Mouse (Mus musculus) granulocyte monocyte progenitor cell, adult 5-6 weeks (primary cell): ENCODE measurements around the gene Fam129b. TPM values are rescaled to one million over a fixed set of nuclear protein-coding genes. Genes with fewer than 3 reads are reported as not detected.

Source experiments
- ATAC-seq: replicated peaks from 2 replicates; pipeline ENCODE4 v1.8.0; 2016; ENCODE audit warnings: mild to moderate bottlenecking, moderate TSS enrichment, inconsistent platforms; ENCODE audit not compliant: poor library complexity, severe bottlenecking
- total RNA-seq, 2 experiments: library from RNA; stranded (forward) in 1 of 2; stranded (reverse) in 1 of 2; fragments of 200-712, 200-1000 nt in 1 of 2; fragments of >200 nt in 1 of 2; fragmentation: Nextera tagmentation in 1 of 2; gene quantifications; 2 replicates each; pipeline ENCODE4 v1.2.3; 2014 to 2017

Fam129b gene
- total RNA-seq, 2 experiments from 2014 or later = 7.9 to 9.6 TPM

GRCm38 (mm10) chr2:32859010-32859621 is 16.8 kb upstream of the Fam129b start:
- peak; percentile 64 for ATAC-seq

- ATAC-seq = no peak
These were observed 16.3 kb upstream of the Fam129b start for GRCm38 (mm10) chr2:32859622-32860012.

- ATAC-seq = no peak
These were observed 15.1 kb upstream of the Fam129b start for GRCm38 (mm10) chr2:32860799-32861198.

GRCm38 (mm10) chr2:32863317-32863716 is 12.6 kb upstream of the Fam129b start:
- ATAC-seq = no peak

GRCm38 (mm10) chr2:32864755-32865154 is 11.2 kb upstream of the Fam129b start:
- no peak for ATAC-seq

- peak; percentile 98 for ATAC-seq
These were observed 8.6 kb upstream of the Fam129b start for GRCm38 (mm10) chr2:32867354-32867753.

- ATAC-seq = no peak
These were observed 6.1 kb upstream of the Fam129b start for GRCm38 (mm10) chr2:32869721-32870274.

DNA sequence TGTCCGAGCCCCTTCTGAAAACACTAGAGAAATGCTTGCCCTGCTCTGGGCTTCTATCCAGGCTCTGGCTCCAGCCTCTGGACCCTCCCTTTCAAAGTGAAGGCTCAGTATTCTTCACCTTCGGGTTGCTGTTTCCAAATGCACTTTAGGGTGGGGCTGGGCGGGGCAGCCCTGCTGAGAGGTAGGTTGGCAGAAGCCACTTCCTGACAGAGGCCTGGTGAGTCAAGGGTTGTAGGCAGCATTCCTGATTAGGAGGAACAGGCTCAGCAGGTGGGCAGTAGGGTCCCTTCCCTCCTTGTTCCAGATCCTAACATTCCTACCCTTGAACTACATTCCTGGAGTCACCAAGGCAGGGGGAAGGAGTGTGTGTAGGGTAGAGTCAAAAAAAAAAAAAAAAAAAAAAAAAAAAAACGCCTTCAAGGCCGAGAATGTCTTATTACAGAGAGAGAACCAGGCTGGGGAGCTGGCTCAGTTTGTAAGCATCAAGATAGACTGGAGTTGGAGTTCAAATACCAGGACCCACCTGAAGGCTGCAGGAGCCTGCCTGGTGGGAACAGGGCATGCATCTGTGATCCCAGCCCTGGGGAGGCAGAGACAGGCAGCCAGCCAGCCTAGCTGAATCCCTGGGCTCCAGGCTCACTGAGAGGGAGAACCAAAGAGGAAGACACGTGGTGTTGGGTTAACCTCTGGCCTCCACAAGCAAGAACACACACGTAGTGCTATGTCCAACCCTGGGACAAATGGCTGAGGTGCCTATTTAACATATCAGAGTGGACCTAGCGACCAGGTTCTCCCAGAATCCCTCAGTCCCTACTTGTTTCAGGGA is 5.4 kb upstream of the Fam129b start:
- no peak; the same call in 1 of the 2 replicates for ATAC-seq

- ATAC-seq = no peak
These were observed 1.8 kb upstream of the Fam129b start for GRCm38 (mm10) chr2:32874070-32874469.

GRCm38 (mm10) chr2:32874951-32875674 is 801 bp upstream of the Fam129b start:
- no peak for ATAC-seq

- ATAC-seq = peak; percentile 16; the same call in 1 of the 2 replicates
These were observed 782 bp downstream of the Fam129b start for GRCm38 (mm10) chr2:32876490-32877302.

- ATAC-seq = no peak
These were observed 1.4 kb downstream of the Fam129b start for GRCm38 (mm10) chr2:32877303-32877702.

GRCm38 (mm10) chr2:32877761-32878393 is 2.0 kb downstream of the Fam129b start:
- ATAC-seq = no peak

DNA sequence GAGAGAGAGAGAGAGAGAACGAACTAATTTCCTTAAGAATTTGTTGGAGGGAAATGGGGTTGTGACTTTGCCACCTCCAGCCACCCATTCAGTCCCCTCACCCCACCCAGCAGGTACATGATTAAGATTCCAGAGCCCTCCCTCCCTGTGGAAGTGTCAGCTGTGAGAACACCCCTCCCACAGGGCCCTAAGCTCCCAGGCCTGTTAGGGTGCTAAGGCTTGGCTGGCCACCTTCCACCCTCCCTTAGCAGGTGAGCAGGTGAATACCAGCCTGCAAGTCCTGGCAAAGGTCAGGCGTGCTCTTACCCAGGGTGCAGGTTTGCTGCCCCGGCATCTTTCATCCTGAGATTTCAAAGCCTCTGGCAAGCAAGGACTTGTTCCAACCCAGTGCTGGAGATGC is 2.5 kb downstream of the Fam129b start:
- ATAC-seq = no peak

DNA sequence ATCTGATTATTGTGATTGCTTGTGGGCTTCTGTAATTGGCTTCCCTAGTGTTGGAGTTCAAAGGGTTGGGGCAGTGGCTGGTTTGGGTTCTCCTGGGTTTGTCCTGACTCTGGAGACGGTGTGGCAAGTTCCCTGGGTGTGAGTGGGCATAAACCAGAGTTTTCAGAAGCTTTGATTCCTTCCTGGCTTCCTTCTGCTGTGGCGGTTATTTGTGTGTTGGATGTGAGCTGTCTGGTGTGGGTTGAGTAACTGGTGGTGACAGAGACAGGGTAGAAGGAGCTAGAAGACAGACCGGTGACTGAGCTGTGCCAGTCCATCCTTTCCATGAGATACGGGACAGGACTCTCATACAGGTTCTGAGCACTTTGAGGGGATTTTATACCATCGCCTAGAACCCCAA is 3.7 kb downstream of the Fam129b start:
- ATAC-seq = no peak; the same call in 1 of the 2 replicates

DNA sequence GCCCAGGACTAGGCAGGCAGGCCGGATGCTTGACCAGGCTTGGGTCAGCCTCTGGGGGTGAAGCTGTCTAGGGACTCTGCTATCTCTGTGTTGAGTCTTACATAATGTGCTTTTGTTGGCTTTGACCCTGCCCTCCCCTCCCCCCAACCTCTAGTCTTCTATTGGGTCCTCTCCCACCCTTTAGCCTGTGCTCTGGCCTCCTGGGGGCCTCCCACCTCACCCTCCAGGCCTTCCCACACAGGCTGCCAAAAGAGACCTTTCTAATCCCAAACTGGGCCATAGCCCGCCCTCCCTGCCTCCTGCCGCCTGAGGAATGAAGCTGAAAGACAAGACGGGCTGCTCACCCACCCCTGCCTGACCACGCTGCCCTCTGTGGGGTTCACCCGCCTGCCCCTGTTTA is 5.1 kb downstream of the Fam129b start:
- ATAC-seq = no peak

DNA sequence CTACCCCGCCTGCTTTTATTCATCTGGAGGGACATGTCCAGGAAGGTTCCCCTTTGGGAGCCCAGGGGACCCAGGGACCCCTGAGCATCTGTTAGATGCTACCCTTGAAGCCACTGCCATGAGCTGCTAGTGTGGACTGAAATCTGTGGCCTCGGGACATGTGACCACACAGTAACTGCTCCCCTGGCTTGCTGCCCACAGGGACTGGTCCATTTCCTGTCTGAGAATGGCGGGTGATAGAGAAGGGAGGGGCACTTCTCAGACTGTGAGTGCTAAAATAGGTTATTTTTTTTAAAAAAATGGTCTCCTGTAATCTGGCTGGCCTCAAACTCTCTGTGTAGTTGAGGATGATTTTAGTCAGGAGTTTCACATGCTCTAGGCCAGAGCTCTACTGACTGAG is 5.8 kb downstream of the Fam129b start:
- ATAC-seq = peak; percentile 39

- ATAC-seq = peak; percentile 67
These were observed 6.5 kb downstream of the Fam129b start for GRCm38 (mm10) chr2:32882283-32883043.

GRCm38 (mm10) chr2:32884745-32885144 is 8.8 kb downstream of the Fam129b start:
- peak; percentile 31 for ATAC-seq
